Mouse (Mus musculus) liver, postnatal 0 days (tissue): ENCODE data around the gene Mrpl52.
A peak's percentile ranks its signal among the peaks of the same experiment; 100 is the strongest.

Source experiments
- CTCF ChIP-seq: sonication (generic); IDR thresholded peaks from 2 replicates; pipeline ENCODE4 v1.5.1; 2016; ENCODE audit warnings: antibody characterized with exemption, low read depth
- EP300 ChIP-seq: IDR thresholded peaks from 2 replicates; pipeline ENCODE4 v1.6.1; 2016; ENCODE audit warnings: antibody characterized with exemption, low read depth, mild to moderate bottlenecking

GRCm38 (mm10) chr14:54412629-54413170 lies 14.0 kb upstream of the Mrpl52 start:
- TF ChIP-seq CTCF, result peak; percentile 94
- no peak for TF ChIP-seq EP300
